Mouse (Mus musculus): ENCODE data around the gene Mrpl53. TPM values are rescaled to one million over a fixed set of nuclear protein-coding genes. Genes with fewer than 3 reads are reported as not detected.

The Mrpl53 gene
- total RNA-seq, 2 experiments from 2014 or later, result 105 to 120 TPM

GRCm38 (mm10) chr6:83121863-83122710, 13.2 kb downstream of the Mrpl53 start:
- no peak for DNase-seq

- no peak for DNase-seq
Observed at GRCm38 (mm10) chr6:83122961-83123360, 14.1 kb downstream of the Mrpl53 start.

GRCm38 (mm10) chr6:83124851-83125312, 16.0 kb downstream of the Mrpl53 start:
- peak; percentile 94 for DNase-seq

GRCm38 (mm10) chr6:83125331-83125730, 16.5 kb downstream of the Mrpl53 start, which contains the start of gene Ino80b:
Gene Ino80b (minus strand): TSS chr6:83125431.
- no peak for DNase-seq

GRCm38 (mm10) chr6:83127419-83127818, 18.6 kb downstream of the Mrpl53 start:
- DNase-seq, result no peak

GRCm38 (mm10) chr6:83131469-83132034, 22.7 kb downstream of the Mrpl53 start:
- DNase-seq, result peak; percentile 42

GRCm38 (mm10) chr6:83132176-83132919, 23.5 kb downstream of the Mrpl53 start:
- DNase-seq, result no peak

GRCm38 (mm10) chr6:83134226-83134625, 25.4 kb downstream of the Mrpl53 start:
- no peak for DNase-seq

- no peak for DNase-seq
Observed at GRCm38 (mm10) chr6:83134951-83135513, 26.2 kb downstream of the Mrpl53 start, which contains the start of gene Rtkn. Gene Rtkn (plus strand): TSS chr6:83135463.

- DNase-seq, result no peak
Observed at GRCm38 (mm10) chr6:83135571-83136161, 26.8 kb downstream of the Mrpl53 start.

- no peak for DNase-seq
Observed at GRCm38 (mm10) chr6:83136291-83136880, 27.5 kb downstream of the Mrpl53 start.

- peak; percentile 83 for DNase-seq
Observed at GRCm38 (mm10) chr6:83136881-83137575, 28.2 kb downstream of the Mrpl53 start.

- peak; percentile 94 for DNase-seq
Observed at GRCm38 (mm10) chr6:83137576-83137950, 28.7 kb downstream of the Mrpl53 start.

GRCm38 (mm10) chr6:83138056-83138455, 29.2 kb downstream of the Mrpl53 start:
- DNase-seq, result peak; percentile 50

GRCm38 (mm10) chr6:83140044-83140443, 31.2 kb downstream of the Mrpl53 start:
- no peak for DNase-seq

- DNase-seq, result no peak
Observed at GRCm38 (mm10) chr6:83141636-83142035, 32.8 kb downstream of the Mrpl53 start.

GRCm38 (mm10) chr6:83142211-83142731, 33.4 kb downstream of the Mrpl53 start:
- peak; percentile 47 for DNase-seq

- no peak for DNase-seq
Observed at GRCm38 (mm10) chr6:83142886-83143285, 34.0 kb downstream of the Mrpl53 start.

GRCm38 (mm10) chr6:83145209-83145608, 36.4 kb downstream of the Mrpl53 start:
- DNase-seq, result no peak

- no peak for DNase-seq
Observed at GRCm38 (mm10) chr6:83145805-83146204, 37.0 kb downstream of the Mrpl53 start.

GRCm38 (mm10) chr6:83147280-83147679, 38.4 kb downstream of the Mrpl53 start:
- DNase-seq, result no peak
